Mouse (Mus musculus) testis, postnatal 10 days (tissue): ENCODE measurements around the gene Plekhg1.
A peak's percentile ranks its signal among the peaks of the same experiment; 100 is the strongest.

ENCODE experiments used
- DNase-seq: peaks from one replicate; pipeline ENCODE4 v3.0.0; 2021; ENCODE audit warnings: low spot score

Gene Plekhg1

GRCm38 (mm10) chr10:3740148-3740503, at the start of gene Plekhg1:
Plekhg1 (plus strand) TSS chr10:3740364.
- DNase-seq, result peak; percentile 87

- DNase-seq, result no peak
These were observed 47.4 kb upstream of the Plekhg1 start for GRCm38 (mm10) chr10:3692791-3693190.

GRCm38 (mm10) chr10:3693699-3694280, 46.4 kb upstream of the Plekhg1 start:
- no peak for DNase-seq

GRCm38 (mm10) chr10:3695332-3695905, 44.7 kb upstream of the Plekhg1 start:
- no peak for DNase-seq

- DNase-seq, result no peak
These were observed 43.3 kb upstream of the Plekhg1 start for GRCm38 (mm10) chr10:3696727-3697348.

- DNase-seq, result no peak
These were observed 42.7 kb upstream of the Plekhg1 start for GRCm38 (mm10) chr10:3697500-3697899.

- no peak for DNase-seq
These were observed 39.7 kb upstream of the Plekhg1 start for GRCm38 (mm10) chr10:3700225-3701073.

- no peak for DNase-seq
These were observed 38.3 kb upstream of the Plekhg1 start for GRCm38 (mm10) chr10:3701832-3702231.

GRCm38 (mm10) chr10:3702585-3702984, 37.6 kb upstream of the Plekhg1 start:
- no peak for DNase-seq

GRCm38 (mm10) chr10:3706231-3706630, 33.9 kb upstream of the Plekhg1 start:
- DNase-seq, result no peak

GRCm38 (mm10) chr10:3710081-3710480, 30.1 kb upstream of the Plekhg1 start:
- DNase-seq, result no peak

GRCm38 (mm10) chr10:3715302-3715943, 24.7 kb upstream of the Plekhg1 start:
- no peak for DNase-seq

GRCm38 (mm10) chr10:3718021-3718865, 21.9 kb upstream of the Plekhg1 start:
- DNase-seq, result no peak

GRCm38 (mm10) chr10:3720296-3720695, 19.9 kb upstream of the Plekhg1 start:
- no peak for DNase-seq

GRCm38 (mm10) chr10:3722339-3722738, 17.8 kb upstream of the Plekhg1 start:
- DNase-seq, result no peak

GRCm38 (mm10) chr10:3724665-3725064, 15.5 kb upstream of the Plekhg1 start:
- no peak for DNase-seq

GRCm38 (mm10) chr10:3729666-3730065, 10.5 kb upstream of the Plekhg1 start:
- no peak for DNase-seq

- no peak for DNase-seq
These were observed 9.8 kb upstream of the Plekhg1 start for GRCm38 (mm10) chr10:3730314-3730713.

GRCm38 (mm10) chr10:3737034-3737433, 3.1 kb upstream of the Plekhg1 start:
- DNase-seq, result no peak

GRCm38 (mm10) chr10:3740504-3741388, 582 bp downstream of the Plekhg1 start:
- DNase-seq, result peak; percentile 66
